Mouse (Mus musculus) midbrain, embryonic 12.5 days (tissue): ENCODE measurements at regions not wholly inside any gene's neighbourhood (a gene's known extent, or its start where the extent isn't known, plus 50 kb on each side); places are given as distances from the start of the nearest gene placed in this dataset.

Experiments used
- ATAC-seq: fragments of 200-750 bp; cut with Nextera tagmentation; 2 replicates; pipeline ENCODE4 v1.8.0; 2017; ENCODE audit warnings: low read depth, moderate TSS enrichment, moderate library complexity; ENCODE audit not compliant: low FRiP score
- H3K27ac ChIP-seq: fragments of 300-500 bp; sonication (generic); replicated peaks from 2 replicates; pipeline ENCODE4 v1.5.1; 2016; ENCODE audit warnings: mild to moderate bottlenecking
- H3K27me3 ChIP-seq: fragments of 300-500 bp; sonication (generic); 2 replicates; pipeline ENCODE4 v1.6.1; 2016; ENCODE audit warnings: mild to moderate bottlenecking
- H3K36me3 ChIP-seq: fragments of 300-500 bp; sonication (generic); 2 replicates; pipeline ENCODE4 v1.6.1; 2016
- H3K4me1 ChIP-seq: fragments of 300-500 bp; sonication (generic); 2 replicates; pipeline ENCODE4 v1.6.1; 2016
- H3K4me2 ChIP-seq: fragments of 300-500 bp; sonication (generic); replicated peaks from 2 replicates; pipeline ENCODE4 v1.6.1; 2016; ENCODE audit warnings: mild to moderate bottlenecking, moderate library complexity
- H3K4me3 ChIP-seq: fragments of 300-500 bp; sonication (generic); 2 replicates; pipeline ENCODE4 v1.5.1; 2016; ENCODE audit warnings: mild to moderate bottlenecking
- H3K9ac ChIP-seq: fragments of 300-500 bp; sonication (generic); replicated peaks from 2 replicates; pipeline ENCODE4 v1.6.1; 2016; ENCODE audit warnings: mild to moderate bottlenecking, moderate library complexity
- H3K9me3 ChIP-seq: fragments of 300-500 bp; sonication (generic); 2 replicates; pipeline ENCODE4 v1.6.1; 2016; ENCODE audit warnings: mild to moderate bottlenecking
- WGBS: fragments of 180-500 bp; shearing (Covaris S2); methylation state at CpG from one replicate; pipeline ENCODE4 v1.1.7; 2016; 5-methylcytosine and 5-hydroxymethylcytosine counted together

DNA sequence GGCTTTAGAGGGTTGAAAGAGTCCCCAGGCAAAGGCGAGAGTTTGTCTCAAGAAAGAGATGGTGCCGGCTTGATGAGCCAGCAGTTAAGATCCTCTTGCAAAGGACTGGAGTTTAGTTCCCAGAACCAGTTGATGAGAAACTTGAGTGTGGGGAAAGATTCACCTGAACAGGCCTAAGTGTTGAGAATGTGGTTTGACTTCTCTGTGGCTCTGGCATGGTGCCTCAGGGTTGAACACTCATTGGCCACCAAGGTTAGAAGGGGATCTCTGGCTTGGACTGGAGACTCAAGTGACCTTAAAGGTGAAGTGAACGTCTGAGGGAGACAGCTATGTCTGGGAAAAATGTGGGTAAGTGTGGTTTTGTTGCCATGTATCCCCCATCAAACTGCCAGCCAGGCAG is 142.8 kb downstream of the Inhbb start:
- ATAC-seq: no peak
- Histone ChIP-seq H3K4me2 (no peak overlapping the region), H3K4me1 (no peaks in the 10 kb centered on the region), H3K36me3 (no peaks in the 10 kb centered on the region), H3K4me3 (no peak overlapping the region), H3K27me3 (no peaks in the 10 kb centered on the region; the same call in 1 of the 2 replicates), H3K9ac (no peak overlapping the region), H3K27ac (no peak overlapping the region), H3K9me3 (0 out of 2 replicates have a peak, but pooled peaks cover 3% of the 10 kb centered on the region)
- WGBS: 82% methylated on average over 3 of the region's 3 CpGs

GRCm38 (mm10) chr1:119278528-119279201 is 143.4 kb downstream of the Inhbb start:
- H3K27ac ChIP-seq: no peak overlapping the region
- no peaks in the 10 kb centered on the region for H3K4me1 ChIP-seq
- no peaks in the 10 kb centered on the region for H3K36me3 ChIP-seq
- WGBS: 72% methylated on average over 8 of the region's 8 CpGs
- H3K9ac ChIP-seq: no peak overlapping the region
- H3K4me2 ChIP-seq: no peak overlapping the region
- H3K27me3 ChIP-seq: no peaks in the 10 kb centered on the region
- ATAC-seq: no peak
- 0 out of 2 replicates have a peak, but pooled peaks cover 3% of the 10 kb centered on the region for H3K9me3 ChIP-seq
- H3K4me3 ChIP-seq: no peak overlapping the region

DNA sequence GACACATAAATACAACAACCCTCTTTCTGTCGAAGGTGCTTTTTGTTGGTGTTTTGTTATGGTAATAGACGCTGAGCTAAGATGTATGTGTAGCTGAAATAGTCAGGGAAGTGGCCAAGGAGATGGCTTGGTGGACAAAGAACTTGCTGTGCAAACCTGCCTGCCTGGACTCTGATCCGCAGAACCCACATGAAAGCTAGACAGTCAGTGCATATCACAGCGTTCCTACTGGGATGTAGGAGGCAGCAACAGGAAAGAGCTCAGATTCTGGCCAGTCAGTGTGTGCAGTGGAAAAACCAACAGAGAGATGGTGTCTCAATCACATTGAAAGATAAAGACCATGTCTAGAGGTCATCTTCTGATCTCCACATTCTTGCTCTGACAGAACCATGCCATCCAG is 144.1 kb downstream of the Inhbb start:
- H3K4me2 ChIP-seq: no peak overlapping the region
- 0 out of 2 replicates have a peak, but pooled peaks cover under 1% of the 10 kb centered on the region for H3K27me3 ChIP-seq
- no peak overlapping the region for H3K9ac ChIP-seq
- 77% methylated on average over 4 of the region's 4 CpGs for WGBS
- H3K36me3 ChIP-seq: no peaks in the 10 kb centered on the region
- H3K4me3 ChIP-seq: no peak overlapping the region
- no peaks in the 10 kb centered on the region for H3K4me1 ChIP-seq
- 0 out of 2 replicates have a peak, but pooled peaks cover 3% of the 10 kb centered on the region for H3K9me3 ChIP-seq
- H3K27ac ChIP-seq: no peak overlapping the region
- no peak for ATAC-seq

DNA sequence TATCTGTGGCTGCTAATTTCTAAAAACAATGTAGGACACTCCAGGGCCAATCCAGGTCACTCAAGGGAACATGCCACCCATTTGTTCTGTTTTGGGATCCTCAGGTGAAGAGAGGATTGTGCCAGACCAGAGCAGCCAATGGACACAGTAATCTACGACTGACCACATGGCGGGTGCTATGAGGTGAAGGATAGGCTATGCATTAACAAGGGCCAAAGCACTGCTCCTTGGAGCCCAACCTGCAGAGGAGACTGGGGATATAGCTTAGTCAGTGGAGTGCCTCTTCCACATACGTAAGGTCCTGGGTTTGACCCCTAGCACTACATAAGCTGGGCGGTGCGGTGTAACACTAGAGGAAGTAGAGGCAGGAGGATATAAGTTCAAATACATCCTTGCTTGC is 156.0 kb downstream of the Inhbb start:
- H3K36me3 ChIP-seq: no peaks in the 10 kb centered on the region
- H3K4me2 ChIP-seq: no peak overlapping the region
- WGBS: 86% methylated on average over 5 of the region's 5 CpGs
- peaks cover 60% of the 10 kb centered on the region for H3K27me3 ChIP-seq
- H3K9ac ChIP-seq: no peak overlapping the region
- H3K4me1 ChIP-seq: peaks cover 7% of the 10 kb centered on the region; the same call in 1 of the 2 replicates
- H3K9me3 ChIP-seq: 0 out of 2 replicates have a peak, but pooled peaks cover 3% of the 10 kb centered on the region
- no peak for ATAC-seq
- no peak overlapping the region for H3K4me3 ChIP-seq
- H3K27ac ChIP-seq: no peak overlapping the region

DNA sequence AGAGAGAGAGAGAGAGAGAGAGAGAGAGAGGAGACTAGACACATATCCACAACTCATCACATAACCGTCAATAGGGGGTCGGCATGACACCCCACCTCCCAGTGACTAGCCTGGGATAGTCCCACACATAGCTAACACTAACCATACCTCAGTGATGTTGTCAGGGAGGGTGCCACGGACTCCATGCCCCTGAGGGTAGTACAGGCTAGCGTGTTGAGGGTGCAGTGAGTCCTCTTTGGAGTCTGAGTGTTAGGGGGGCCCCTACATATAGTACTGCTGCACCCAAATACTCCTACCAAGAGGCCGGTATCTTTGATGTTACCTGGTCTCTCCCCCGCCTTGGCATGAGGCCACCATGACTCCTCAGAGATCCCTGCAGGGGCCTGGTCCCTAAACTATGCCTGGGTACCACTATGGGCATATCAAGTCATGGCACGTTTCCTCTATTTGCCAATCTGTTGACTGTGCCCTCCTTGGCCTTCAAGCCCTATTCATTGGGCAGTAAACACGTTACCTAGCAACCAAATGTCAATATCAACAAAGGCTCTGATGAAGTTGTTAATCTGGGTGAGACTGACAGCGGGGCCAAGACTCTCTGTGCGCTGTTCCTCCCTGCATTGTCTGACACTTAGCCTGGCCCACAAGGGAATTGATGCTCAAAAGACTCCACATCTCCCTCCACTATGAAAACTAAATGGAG is 156.7 kb downstream of the Inhbb start:
- H3K36me3 ChIP-seq: no peaks in the 10 kb centered on the region
- H3K4me2 ChIP-seq: no peak overlapping the region
- ATAC-seq: peak; percentile 89
- no peak overlapping the region for H3K4me3 ChIP-seq
- peaks cover 58% of the 10 kb centered on the region for H3K27me3 ChIP-seq
- H3K4me1 ChIP-seq: peaks cover 7% of the 10 kb centered on the region; the same call in 1 of the 2 replicates
- no peak overlapping the region for H3K9ac ChIP-seq
- H3K27ac ChIP-seq: no peak overlapping the region
- 58% methylated on average over 10 of the region's 10 CpGs for WGBS
- H3K9me3 ChIP-seq: 0 out of 2 replicates have a peak, but pooled peaks cover 3% of the 10 kb centered on the region

DNA sequence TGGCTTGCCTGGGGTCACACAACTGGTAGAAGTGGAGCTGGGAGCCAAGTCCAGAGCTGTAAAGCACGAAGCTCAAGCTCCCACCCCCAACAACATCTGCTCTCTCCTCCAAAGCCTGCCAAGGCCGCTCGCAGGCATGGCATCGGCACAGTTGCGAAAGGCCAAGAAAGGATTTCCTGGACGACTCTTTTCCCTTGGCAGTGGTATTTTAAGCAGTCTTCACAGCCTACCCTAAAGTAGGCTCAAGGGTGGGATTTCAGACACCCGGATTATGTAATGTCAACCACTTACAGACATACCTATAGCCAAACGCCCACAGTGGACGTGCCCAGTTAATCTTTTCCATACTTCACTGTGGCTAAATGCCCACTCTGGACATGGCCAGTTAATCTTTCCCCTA is 162.6 kb downstream of the Inhbb start:
- WGBS: 91% methylated on average over 9 of the region's 9 CpGs

GRCm38 (mm10) chr1:119256769-119257168 is 165.3 kb downstream of the Inhbb start:
- 0 out of 2 replicates have a peak, but pooled peaks cover under 1% of the 10 kb centered on the region for H3K9me3 ChIP-seq
- H3K4me2 ChIP-seq: no peak overlapping the region
- peaks cover 6% of the 10 kb centered on the region; the same call in 1 of the 2 replicates for H3K4me1 ChIP-seq
- ATAC-seq: no peak; the same call in 1 of the 2 replicates
- H3K27ac ChIP-seq: no peak overlapping the region
- H3K36me3 ChIP-seq: no peaks in the 10 kb centered on the region
- H3K9ac ChIP-seq: no peak overlapping the region
- H3K27me3 ChIP-seq: peaks cover 17% of the 10 kb centered on the region; the same call in 1 of the 2 replicates
- 72% methylated on average over 8 of the region's 8 CpGs for WGBS
- H3K4me3 ChIP-seq: no peak overlapping the region

More for the DNA sequence above, 162.6 kb downstream of the Inhbb start:
- Histone ChIP-seq H3K36me3 (no peaks in the 10 kb centered on the region), H3K4me1 (peaks cover 6% of the 10 kb centered on the region; the same call in 1 of the 2 replicates), H3K27me3 (peaks cover 35% of the 10 kb centered on the region), H3K4me3 (no peak overlapping the region), H3K27ac (no peak overlapping the region), H3K9ac (no peak overlapping the region), H3K9me3 (0 out of 2 replicates have a peak, but pooled peaks cover 3% of the 10 kb centered on the region), H3K4me2 (no peak overlapping the region)
- ATAC-seq: no peak

DNA sequence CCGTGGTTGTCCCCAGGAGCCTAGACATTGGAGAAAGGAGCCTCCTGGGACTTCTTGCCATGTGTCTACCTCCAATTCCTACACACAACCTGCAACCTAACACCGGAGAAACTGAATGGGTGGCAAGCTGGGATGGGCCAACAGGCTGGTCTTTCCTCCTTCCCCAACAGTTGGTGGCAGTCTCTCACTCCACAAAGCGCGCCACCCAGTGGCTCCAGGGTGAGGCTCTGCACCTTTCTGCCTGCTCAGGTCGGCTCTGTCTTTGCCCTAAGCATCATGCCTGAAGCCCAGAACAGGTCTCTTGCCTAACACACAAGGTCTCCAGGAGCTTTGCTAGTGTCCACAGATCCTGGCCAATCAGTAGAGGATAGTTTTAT is 166.0 kb downstream of the Inhbb start:
- H3K9me3 ChIP-seq: no peaks in the 10 kb centered on the region
- H3K4me2 ChIP-seq: no peak overlapping the region
- no peak overlapping the region for H3K9ac ChIP-seq
- H3K27ac ChIP-seq: no peak overlapping the region
- H3K4me1 ChIP-seq: peaks cover 6% of the 10 kb centered on the region; the same call in 1 of the 2 replicates
- WGBS: 40% methylated on average over 5 of the region's 5 CpGs
- no peak for ATAC-seq
- H3K27me3 ChIP-seq: peaks cover 17% of the 10 kb centered on the region; the same call in 1 of the 2 replicates
- no peak overlapping the region for H3K4me3 ChIP-seq
- no peaks in the 10 kb centered on the region for H3K36me3 ChIP-seq

DNA sequence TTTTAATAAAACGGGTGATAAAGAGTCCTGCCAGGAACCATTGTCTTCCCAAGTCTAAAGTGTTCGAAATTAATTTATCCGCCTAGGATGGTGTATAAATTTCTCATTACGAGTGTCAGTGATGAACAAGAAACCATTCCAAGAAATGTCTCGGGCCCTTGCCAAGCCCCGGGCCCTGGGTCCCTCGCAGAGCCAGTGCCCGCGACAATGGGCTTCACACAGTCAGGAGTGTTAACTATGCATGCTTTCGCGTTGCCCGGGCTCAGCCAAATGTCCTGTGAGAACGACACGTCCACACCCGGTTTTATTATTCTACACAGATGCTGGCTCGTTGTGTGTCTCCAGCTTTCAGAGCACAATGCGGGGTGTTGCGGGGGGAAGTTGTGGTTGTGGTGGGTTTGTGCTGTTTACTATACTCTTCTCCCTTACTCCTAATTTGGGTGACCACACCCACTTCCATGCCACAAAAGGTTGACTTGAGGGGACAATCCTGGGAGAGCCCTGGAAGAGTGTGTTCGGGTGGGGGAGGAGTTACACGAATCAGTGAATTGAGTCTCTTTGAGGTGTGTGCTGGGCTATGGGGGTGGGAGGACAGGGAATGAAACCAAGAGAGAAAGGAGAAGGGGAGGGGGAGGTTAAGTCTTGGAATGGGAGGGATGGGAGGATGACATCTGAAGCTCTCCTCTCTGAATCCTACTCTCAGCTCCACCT is 166.5 kb downstream of the Inhbb start:
- Histone ChIP-seq H3K36me3 (no peaks in the 10 kb centered on the region), H3K27ac (0 out of 2 replicates have a peak overlapping the region, but pooled peaks have one; percentile 49), H3K27me3 (peaks cover 17% of the 10 kb centered on the region; the same call in 1 of the 2 replicates), H3K4me1 (peaks cover 6% of the 10 kb centered on the region; the same call in 1 of the 2 replicates), H3K9me3 (no peaks in the 10 kb centered on the region), H3K4me3 (no peak overlapping the region), H3K4me2 (no peak overlapping the region), H3K9ac (no peak overlapping the region)
- 59% methylated on average over 20 of the region's 20 CpGs for WGBS
- peak; percentile 76 for ATAC-seq

- no peak for ATAC-seq
- WGBS: 81% methylated on average over 5 of the region's 5 CpGs
- 0 out of 2 replicates have a peak overlapping the region, but pooled peaks have one; percentile 49 for H3K27ac ChIP-seq
Measured at GRCm38 (mm10) chr1:119254928-119255327, 167.1 kb downstream of the Inhbb start.

GRCm38 (mm10) chr1:119253371-119253851 is 168.6 kb downstream of the Inhbb start:
- peaks cover 6% of the 10 kb centered on the region; the same call in 1 of the 2 replicates for H3K4me1 ChIP-seq
- peaks cover 15% of the 10 kb centered on the region; the same call in 1 of the 2 replicates for H3K27me3 ChIP-seq
- whole genome bisulfite sequencing: 74% methylated on average over 7 of the region's 7 CpGs
- no peaks in the 10 kb centered on the region for H3K36me3 ChIP-seq
- H3K4me3 ChIP-seq: no peak overlapping the region
- H3K27ac ChIP-seq: no peak overlapping the region
- H3K9me3 ChIP-seq: no peaks in the 10 kb centered on the region
- no peak overlapping the region for H3K9ac ChIP-seq
- ATAC-seq: no peak
- no peak overlapping the region for H3K4me2 ChIP-seq

More at GRCm38 (mm10) chr1:119254928-119255327, 167.1 kb downstream of the Inhbb start:
- H3K4me1 ChIP-seq: peaks cover 6% of the 10 kb centered on the region; the same call in 1 of the 2 replicates
- no peaks in the 10 kb centered on the region for H3K9me3 ChIP-seq
- no peak overlapping the region for H3K4me2 ChIP-seq
- H3K4me3 ChIP-seq: no peak overlapping the region
- peaks cover 17% of the 10 kb centered on the region; the same call in 1 of the 2 replicates for H3K27me3 ChIP-seq
- H3K36me3 ChIP-seq: no peaks in the 10 kb centered on the region
- no peak overlapping the region for H3K9ac ChIP-seq
